Mouse (Mus musculus) spleen, adult 12 weeks (tissue): ENCODE measurements around the gene Ermap.
A peak's percentile ranks its signal among the peaks of the same experiment; 100 is the strongest.

Experiments used
- DNase-seq: peaks from one replicate; pipeline ENCODE4 v3.0.0; 2022; ENCODE audit warnings: low spot score

Gene Ermap

DNA sequence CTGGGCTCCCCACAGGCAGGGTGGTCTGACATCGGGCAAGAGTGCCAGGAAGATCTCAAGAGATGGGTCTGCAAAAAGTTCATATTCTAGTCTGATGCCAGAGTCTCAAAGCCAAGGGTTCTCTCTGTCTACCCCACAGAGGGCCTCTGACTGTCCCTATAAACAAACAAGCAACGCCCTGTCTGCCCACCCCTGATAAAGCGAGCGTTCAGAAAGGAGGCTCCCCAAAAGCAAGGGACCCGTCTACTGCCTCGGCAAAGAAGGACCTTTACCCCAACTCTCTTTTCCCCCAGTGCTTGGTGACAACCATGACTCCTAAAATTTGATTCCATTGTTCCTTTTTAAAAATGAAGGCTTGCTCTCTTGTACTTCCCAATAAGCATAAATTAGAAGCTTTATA is at the start of gene Ermap:
TSS of gene Ermap (minus strand) at position 148 of the 400 bp plus-strand sequence.
- DNase-seq = peak; percentile 74

DNA sequence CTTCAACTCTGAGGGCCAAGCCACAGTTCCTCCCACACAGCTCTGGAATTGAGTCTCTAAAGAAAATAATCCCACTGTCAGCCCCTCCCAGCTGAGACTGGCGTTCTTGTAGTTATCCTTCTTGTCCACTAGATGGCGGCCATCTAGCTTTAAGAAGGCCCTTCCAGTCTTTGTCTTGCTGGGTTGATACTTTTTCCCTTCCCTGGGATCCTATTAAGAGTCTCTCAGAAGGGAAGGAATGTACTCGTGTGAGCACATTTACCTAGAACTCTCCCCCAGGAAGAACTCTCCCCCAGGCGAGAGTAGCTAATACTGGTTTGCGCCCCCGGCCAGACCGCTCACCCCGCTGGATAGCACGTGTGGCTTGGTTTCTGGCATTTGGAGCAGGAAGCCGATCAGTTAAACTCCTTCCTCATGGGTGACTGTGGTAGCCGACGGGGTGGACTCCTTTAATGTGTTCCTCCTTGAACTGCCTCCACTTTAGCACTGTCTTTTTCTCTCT is 49.4 kb upstream of the Ermap start:
- peak; percentile 29 for DNase-seq

DNA sequence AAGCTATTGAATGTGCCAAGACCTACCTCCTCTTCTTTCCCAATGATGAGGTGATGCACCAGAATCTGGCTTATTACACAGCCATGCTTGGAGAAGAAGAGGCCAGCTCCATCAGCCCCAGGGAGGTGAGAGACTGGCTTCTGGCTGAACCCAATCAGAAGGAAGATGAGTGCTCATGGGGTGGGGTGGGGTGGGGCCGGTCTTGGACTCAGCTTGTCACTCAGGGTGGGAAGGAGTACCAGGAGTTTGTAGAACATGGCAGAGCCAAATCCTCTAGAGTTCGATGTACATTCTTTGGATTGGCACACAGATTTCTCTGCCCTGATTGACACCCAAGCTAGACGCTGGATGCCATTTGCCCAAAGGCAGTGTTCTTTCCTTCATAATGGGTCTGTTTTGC is 48.9 kb upstream of the Ermap start:
- DNase-seq = no peak

DNA sequence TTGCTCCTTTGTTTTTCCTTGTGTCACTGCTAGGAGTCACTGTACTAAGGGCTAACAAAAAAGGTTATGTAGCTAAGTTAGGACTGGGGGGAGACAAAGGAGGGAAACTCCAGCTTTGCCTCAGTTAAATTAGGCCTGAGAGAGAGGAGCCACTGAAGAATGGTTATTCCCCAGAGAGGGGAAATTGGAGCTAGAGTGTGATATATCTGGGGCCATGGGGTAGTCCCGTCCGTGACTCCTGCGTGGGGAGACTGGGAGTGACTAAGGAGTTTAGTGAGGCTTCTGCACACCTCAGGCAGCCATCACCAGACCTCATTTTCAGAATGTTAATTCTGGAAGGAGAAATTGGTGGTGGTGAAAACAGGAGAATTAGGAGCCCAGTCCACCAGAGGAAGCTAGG is 44.5 kb upstream of the Ermap start:
- no peak for DNase-seq

DNA sequence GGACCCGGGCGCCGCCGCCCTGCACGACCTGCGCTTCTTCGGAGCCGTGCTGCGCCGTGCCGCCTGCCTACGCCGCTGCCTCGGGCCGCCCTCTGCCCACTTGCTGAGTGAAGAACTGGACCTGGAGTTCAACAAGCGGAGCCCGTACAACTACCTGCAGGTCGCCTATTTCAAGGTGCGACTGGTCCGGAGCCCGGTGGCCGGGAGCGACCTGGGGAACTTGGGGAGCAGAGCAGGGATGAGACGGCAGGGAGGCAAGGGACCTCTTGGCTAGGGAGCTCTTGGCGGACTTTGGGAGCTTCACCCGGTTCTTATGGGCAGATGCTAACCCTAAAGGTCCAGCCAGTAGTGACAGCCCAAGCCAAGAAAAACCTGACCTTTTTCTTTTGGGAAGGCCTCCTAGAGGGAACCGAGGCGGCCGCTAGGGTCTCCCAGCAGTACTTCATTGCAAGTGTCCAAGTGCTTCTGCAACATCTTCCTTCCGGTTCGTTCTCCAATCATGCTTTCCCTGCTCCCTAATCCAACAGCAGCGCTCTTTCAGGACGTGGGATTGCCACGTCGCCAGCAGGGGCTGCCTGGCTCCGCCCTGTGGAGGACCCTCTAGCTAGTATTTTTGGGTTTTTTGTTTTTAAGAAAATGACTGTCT is 43.6 kb upstream of the Ermap start:
- DNase-seq = no peak

DNA sequence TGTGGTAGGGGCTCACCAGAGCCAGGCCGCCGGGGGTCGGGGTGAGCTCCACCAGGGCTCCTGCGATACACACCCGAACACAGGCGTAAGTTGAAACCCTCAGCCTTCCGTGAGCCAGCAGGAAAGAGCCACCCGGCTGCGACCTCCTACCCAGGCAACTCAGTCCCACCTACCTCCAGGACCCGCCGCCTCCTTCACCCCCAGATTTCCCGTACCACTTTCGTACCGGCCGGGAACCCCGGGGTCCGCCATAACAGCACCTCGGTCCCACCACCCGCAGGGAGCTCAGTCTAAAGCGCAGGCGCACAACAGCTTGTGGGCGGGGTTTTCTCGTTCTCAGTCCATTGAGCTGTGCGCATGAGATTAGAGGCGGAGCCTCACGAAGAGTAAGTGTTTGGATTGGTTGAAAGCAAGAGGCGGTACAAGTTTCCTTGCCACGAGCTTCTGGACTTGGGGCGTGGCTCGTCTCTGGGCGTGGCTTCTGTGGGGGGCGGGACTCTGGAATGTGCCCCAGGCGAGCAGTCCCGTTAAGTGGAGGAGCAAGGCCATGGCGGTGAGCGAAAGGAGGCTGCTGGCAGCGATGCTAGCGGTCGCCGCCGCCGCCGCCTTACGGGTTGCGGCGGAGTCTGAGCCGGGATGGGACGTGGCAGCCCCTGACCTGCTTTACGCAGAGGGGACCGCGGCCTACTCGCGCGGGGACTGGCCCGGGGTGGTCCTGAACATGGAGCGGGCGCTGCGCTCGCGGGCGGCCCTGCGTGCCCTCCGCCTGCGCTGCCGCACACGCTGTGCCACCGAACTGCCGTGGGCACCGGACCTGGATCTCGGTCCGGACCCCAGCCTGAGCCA is 42.8 kb upstream of the Ermap start, which contains the start of the genes AU022252 and P3h1:
TSS of gene AU022252 (minus strand) at position 303 of the 846 bp plus-strand sequence.
TSS of gene P3h1 (plus strand) at position 506 of the 846 bp plus-strand sequence.
- peak; percentile 97 for DNase-seq

DNA sequence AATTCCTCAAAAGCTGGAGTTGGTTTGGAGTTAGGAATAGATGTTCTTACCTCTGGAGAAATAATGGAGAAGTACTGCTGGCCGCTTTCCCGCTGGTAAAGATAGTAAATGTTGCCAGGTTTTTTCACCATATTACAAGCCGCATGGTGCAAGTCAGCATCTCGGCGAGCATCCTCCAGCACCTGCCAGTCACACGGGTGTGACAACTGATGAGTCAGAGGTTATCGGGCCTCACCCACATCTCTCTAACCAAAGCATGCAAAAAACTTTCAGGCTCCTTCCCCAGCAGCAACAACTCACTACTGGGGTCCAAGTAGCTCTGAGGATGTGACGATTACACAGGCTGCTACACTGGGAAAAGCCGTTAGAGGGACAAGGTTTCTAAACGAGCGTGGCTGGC is 36.9 kb upstream of the Ermap start:
- no peak for DNase-seq

DNA sequence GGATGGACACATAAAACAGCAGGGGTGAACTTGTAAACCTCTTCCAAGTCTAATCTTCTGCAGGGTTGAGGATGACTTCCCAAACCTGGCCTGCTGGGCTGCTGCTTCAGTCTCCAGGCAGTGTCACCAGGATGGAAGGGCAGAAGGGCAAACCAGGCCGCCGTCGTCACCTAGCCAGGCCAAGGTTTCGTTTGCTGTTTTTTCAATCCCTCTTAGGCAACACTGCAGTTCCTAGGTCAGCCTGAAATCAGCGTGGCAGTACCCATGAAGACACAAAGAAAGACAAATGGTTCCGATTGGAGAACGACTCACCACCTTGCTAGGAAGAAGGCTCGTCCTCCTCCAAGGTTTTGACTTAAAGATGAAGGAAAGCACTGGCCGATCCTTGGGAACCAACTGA is 35.9 kb upstream of the Ermap start:
- DNase-seq = no peak

DNA sequence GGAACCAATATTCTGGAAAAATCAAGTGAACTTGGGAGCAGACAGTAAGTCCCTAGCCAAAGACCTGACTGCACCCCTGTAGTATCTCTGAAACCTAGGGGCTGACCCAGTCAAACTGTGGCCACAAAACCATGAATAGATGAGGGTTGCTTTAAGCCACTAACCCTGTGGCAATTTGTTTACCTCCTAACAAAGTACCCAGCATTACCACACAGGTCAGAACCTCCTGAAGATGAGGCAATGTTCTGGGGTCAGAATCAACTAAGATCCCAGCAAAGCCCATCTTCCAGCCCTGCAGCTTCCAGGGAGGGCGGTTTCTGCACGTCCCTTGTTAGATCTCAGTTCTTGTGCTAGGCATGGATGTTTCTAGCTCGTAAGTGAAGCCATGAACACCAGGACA is 34.7 kb upstream of the Ermap start:
- DNase-seq = no peak

DNA sequence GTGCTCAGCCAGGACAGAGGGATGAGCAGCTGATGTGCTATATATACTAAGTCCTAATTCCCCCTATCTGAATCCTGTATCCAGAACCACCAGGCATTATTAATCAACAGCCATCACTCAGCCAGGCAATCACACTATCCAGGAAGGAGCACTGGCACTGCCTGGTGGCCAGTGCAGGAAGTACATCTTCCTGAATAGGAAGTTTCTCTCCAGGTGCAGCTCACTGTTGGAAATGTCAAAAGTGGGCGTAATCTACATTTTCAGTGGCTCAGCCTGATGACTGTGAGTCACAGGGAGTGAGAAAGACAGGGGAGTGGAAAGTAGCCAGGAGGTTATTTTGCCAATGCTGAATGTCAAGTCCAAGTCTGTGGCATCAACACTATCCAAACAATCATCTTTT is 33.9 kb upstream of the Ermap start:
- DNase-seq = peak; percentile 31

DNA sequence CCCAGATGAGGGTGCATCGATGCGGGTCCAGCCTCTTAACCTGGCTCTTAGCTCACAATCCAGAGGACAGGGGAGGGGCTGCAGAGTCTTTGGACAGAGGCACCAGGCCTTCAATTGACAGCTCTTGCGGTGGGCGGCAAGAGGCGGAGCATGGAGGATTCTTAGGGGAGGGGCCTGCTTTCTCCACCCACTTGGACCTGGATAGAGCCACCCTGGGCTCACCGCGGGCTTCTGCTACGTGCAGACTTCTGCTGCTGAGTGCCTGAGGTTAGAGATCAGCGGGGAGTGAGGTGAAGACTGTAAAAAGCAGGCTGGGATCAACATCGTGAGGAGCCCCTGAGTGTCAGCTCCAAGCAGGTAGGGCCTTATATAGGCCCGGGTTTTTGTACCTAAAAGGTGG is 28.4 kb upstream of the Ermap start, which contains the start of gene Tmem269:
TSS of gene Tmem269 (minus strand) at position 49 of the 400 bp plus-strand sequence.
- DNase-seq = no peak

DNA sequence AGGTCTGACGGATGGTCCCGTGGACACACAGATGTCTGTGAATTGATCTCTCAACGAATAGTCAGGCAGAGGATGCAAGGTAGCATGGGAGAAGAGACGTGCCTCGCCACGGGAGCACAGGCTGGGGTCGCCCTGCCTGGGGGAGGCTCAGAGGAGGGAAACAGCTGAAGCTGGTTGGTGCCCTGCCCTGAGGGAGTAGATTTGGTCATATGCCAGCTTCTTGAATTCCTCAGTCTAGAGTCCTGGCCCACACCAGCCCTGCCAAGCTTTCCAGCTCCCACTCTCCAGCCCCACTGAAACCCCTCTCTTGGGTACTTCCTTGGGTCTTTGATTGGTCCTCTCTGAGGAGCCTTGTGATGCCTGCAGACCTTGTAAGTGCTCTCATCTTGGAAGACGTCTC is 26.9 kb upstream of the Ermap start:
- no peak for DNase-seq

DNA sequence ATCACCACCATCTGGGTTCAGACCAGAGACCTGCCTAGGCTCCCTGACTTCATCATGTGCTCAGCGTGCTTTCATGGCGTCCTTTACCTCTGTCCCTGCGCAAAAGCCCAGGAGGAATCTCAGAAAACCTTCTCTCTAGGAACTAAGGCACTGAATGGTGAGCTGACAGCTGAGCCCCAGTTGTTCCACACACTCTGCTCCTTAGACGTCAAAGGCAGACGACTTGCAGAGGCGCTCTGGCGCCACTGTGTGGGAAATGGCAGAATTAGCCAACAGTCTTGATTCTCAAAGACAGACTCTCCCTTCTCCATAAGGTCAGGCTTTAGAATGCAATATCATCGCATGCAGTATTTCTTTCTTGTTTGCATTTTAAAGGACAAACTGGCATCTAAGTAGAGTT is 14.9 kb upstream of the Ermap start:
- DNase-seq = peak; percentile 40

DNA sequence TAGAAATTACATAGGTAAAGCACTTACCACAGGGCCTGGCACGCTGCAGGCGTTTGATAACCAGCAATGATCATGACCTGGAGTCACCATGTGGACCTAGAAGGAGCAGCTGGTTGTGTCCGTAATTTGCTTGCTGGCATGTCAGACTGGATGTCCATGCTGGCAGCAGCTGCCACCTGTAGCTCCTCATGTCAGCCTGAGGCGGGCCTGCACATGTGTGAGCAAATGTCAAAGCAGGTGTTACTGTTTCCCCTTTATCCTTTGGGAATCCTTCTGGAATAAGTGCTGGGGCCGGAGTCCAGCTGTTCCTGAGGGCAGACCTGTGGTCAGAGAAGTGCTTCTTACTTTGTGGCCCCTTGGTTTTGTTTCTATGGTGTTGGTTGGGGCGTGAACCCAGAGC is 8.3 kb upstream of the Ermap start:
- DNase-seq = no peak

DNA sequence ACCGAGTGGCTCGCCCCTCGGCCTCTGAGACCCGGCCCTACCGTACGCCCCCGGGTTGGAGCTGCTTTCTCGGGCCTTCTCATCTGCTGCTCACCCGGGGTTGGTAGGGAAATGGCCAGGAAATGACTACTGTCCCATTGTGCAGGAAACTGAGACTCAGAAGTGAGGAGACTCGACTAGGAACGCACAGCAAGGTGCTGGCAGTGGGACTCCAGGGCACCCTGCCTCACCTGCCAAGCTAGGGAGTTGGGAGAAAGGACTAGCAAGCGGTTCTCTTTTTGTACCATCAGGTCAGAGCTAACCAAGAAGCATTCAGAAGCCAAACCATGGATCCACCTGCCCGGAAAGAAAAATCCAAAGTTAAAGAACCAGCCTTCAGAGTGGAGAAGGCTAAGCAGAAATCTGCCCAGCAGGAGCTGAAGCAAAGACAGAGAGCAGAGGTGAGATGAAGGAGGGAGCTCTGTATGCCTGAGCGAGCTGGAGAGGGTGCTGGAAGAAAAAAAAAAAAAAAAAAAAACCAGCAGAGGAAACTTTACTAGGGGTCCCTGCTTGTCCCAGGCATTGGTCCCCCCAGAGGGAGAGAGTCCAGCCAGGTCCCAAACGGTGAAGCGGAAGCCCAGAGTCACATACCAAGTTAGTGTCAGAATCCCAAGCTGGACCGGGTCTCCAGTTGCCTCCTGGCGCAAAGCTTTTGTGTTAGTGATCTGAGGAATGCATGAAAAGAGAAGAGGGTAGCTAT is 5.9 kb upstream of the Ermap start:
- DNase-seq = no peak

DNA sequence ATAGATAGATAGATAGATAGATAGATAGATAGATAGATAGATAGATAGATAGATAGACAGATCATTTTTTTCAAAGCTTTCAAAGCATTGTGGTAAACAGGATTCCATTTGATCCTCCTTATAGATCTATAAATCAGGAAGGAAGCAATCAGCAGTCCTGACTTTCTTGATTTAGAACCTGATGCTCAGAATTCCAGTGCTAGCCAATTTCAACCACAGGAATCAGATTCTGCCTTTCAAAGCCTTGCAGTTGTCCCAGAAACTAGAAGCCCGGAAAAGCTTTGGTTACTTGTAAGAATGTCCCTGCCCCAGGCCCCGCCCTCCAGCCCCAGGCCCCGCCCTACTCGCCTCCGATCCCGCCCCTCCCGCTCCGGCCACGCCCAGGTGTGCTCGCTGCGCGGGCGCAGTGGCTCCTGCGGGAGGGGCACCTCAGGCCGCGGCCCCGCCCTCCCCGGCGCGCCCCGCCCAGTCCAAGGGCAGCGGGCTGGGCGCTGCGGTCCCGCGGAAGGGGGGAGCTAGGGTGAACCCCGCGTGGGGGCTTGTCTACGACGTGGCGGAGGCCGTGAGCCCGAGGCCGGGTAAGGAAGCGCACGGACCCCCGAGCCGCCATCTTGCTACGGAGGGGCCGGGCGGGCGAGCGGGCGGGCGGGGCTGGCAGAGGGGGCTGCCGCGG is 5.2 kb upstream of the Ermap start, which contains the start of gene Svbp:
TSS of gene Svbp (plus strand) at position 398 of the 673 bp plus-strand sequence.
- peak; percentile 86 for DNase-seq

DNA sequence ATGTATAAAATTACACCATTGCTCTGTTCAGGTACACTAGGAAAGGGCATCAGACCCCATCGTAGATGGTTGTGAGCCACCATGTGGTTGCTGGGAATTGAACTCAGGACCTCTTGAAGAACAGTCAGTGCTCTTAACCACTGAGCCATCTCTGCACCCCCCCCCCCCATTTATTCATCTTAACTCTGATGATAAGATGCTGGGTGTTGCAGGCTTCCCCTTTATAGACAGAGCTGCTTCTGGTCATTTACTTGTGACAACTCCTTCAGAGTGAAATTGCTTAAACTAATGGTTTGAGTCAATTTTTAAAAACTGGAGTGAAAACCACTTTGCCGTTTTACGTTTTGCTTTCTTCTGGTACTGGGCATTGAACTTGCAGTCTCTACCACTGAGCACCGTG is 2.9 kb upstream of the Ermap start:
- DNase-seq = no peak

DNA sequence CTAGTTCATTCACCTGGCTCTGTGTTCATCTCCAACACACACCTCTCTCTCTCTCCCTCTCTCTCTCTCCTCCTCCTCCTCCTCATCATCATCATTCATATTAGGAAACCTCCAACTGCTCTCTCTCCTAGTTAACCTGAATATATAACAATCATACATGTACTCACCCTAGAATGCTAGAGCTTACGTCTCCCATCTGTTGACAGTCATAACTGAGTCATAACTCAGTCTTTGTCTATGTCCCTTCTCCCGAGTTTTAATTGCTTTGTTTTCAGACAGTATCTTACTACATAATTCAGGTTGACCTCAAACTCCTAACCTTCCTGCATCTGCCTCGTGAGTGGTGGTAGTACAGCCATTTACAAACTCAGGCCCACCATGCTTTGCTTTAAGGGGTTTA is 1.5 kb upstream of the Ermap start:
- DNase-seq = no peak

DNA sequence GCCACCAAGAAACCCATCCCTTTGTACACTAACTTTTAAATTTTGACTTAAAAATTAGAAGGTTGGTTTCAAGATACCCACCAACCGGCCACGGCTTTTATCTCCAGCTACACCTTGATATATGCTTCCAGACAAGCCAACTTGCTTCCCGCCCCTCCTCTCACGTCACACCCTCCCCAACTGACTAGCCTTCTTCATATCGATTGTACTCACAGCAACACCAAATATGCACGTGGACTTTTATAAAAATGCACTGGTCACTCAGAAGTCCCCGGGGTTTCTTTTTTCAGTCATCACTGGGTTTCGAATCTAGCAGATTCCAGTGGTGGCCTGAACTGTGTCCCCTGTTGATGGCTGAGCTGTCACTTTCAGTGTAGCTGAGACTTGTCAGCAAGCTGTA is 807 bp upstream of the Ermap start:
- peak; percentile 60 for DNase-seq

DNA sequence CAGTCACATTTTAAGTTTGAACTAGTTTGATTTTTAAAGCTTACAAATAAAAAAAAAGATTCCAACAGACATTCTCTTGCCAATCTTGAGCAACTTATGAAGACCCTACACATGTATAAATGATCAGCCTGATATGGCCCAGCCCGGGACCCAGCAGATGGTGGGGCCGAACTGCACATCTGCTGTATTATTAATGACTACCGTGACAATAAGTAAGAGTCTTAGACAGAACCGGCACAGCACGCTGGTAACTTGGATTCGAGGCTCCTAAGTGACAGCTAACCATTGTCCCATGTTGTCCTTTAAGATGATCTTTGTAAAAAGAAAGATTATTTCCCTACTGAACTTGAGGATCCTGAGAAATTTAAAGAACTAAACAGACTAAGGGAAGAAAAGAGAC is 419 bp downstream of the Ermap start:
- no peak for DNase-seq

DNA sequence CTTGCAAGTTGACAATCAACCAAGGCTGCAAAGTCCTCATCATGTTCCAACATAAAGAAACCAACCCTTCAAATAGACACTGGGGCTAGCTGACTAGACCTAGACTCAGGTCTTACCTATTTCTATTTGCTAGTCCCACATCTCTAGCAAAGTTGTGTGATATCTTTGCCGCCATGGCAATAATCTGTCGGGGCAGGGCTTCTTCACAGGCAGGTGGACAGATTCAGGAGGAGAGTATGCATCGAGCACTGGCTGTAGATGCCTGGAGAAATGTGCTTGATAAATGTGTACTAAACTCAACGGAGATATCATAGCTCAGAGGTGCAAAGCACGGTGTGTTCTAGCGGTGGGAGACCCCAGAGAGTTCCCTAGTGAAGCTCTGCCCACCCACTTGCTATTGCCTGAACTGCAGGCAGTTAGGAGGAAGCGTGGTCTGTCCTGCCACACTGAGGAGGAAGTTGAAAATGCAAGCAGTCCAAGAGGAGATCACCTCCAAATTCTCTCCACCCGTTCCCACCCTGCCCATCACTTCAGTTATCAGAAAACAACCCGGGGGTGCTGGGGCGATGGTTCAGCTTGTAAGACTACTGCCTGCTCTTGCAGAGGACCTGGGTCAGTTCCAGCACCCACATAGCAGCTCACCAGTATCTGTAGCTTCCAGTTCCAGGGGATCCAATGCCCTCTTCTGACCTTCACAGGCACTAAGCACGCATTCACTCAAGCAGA is 1.6 kb downstream of the Ermap start:
- DNase-seq = peak; percentile 60
